Comparison of ENCODE assay signal across 9 mouse cellular contexts in genomic region chr19:55232136-55232535, GRCm38 (mm10). TPM values are rescaled to one million over a fixed set of nuclear protein-coding genes. Genes with fewer than 3 reads are reported as not detected.
DNase-seq lines count a peak whose midpoint lies in the region; ATAC-seq and TF ChIP-seq lines count a peak whose summit lies in the region.
"Had no signal": no experiment of that assay in that cellular context is flagged by ENCODE, and none has a peak within 500 bp of the region (broad histone marks: within the 10 kb centered on the region; RNA-seq: fewer than 3 reads in every experiment).

No protein-coding gene starts in this region.

- H3K27me3 ChIP-seq in heart, embryonic 15.5 days, result no peaks in the 10 kb centered on the region
- no peaks in the 10 kb centered on the region for H3K27me3 ChIP-seq in liver, postnatal 0 days (ENCODE audit: insufficient read depth, low read length)
- no peaks in the 10 kb centered on the region for H3K27me3 ChIP-seq in forebrain, embryonic 14.5 days (replicated peaks; ENCODE audit: control insufficient read depth, insufficient read depth, low read length)
- H3K27me3 ChIP-seq: limb, embryonic 13.5 days had no signal

- WGBS in heart, embryonic 15.5 days, result 35% methylated on average over 8 of the region's 8 CpGs
- 33% methylated on average over 8 of the region's 8 CpGs for WGBS in liver, postnatal 0 days (ENCODE audit: insufficient replicate concordance)
- WGBS in forebrain, embryonic 14.5 days, result 77% methylated on average over 8 of the region's 8 CpGs

- no peak overlapping the region for H3K4me2 ChIP-seq in heart, embryonic 15.5 days
- no peak overlapping the region; the same call in 1 of the 2 replicates for H3K4me2 ChIP-seq in liver, postnatal 0 days (ENCODE audit: low read depth, low read length)
- no peak overlapping the region for H3K4me2 ChIP-seq in forebrain, embryonic 14.5 days (ENCODE audit: low read length)
- H3K4me2 ChIP-seq: limb, embryonic 13.5 days had no signal

- no peaks in the 10 kb centered on the region for H3K9me3 ChIP-seq in heart, embryonic 15.5 days (replicated peaks)
- no peaks in the 10 kb centered on the region for H3K9me3 ChIP-seq in liver, postnatal 0 days (ENCODE audit: low read length)
- no peaks in the 10 kb centered on the region for H3K9me3 ChIP-seq in forebrain, embryonic 14.5 days (replicated peaks; ENCODE audit: control insufficient read depth, low read length)
- H3K9me3 ChIP-seq: limb, embryonic 13.5 days had no signal

- TF ChIP-seq CTCF in liver, postnatal 0 days (IDR thresholded peaks at IDR 0.05; ENCODE audit: low read depth), result no peak

- H3K36me3 ChIP-seq in heart, embryonic 15.5 days, result no peaks in the 10 kb centered on the region
- no peaks in the 10 kb centered on the region for H3K36me3 ChIP-seq in liver, postnatal 0 days (replicated peaks; ENCODE audit: insufficient read depth, low read length)
- H3K36me3 ChIP-seq in forebrain, embryonic 14.5 days (ENCODE audit: control insufficient read depth, insufficient read depth, low read length), result no peaks in the 10 kb centered on the region
- H3K36me3 ChIP-seq: limb, embryonic 13.5 days had no signal

- peak; percentile 85 for TF ChIP-seq EP300 in liver, postnatal 0 days (IDR thresholded peaks at IDR 0.05; ENCODE audit: low read depth)

- H3K4me1 ChIP-seq in heart, embryonic 15.5 days (replicated peaks), result 0 out of 2 replicates have a peak, but pooled peaks cover 4% of the 10 kb centered on the region
- peaks cover 2% of the 10 kb centered on the region; the same call in 1 of the 2 replicates for H3K4me1 ChIP-seq in liver, postnatal 0 days (ENCODE audit: insufficient read depth)
- no peaks in the 10 kb centered on the region for H3K4me1 ChIP-seq in forebrain, embryonic 14.5 days (ENCODE audit: control insufficient read depth, insufficient read depth, low read length)
- H3K4me1 ChIP-seq: limb, embryonic 13.5 days had no signal

- no peak overlapping the region for H3K9ac ChIP-seq in heart, embryonic 15.5 days
- H3K9ac ChIP-seq in liver, postnatal 0 days (replicated peaks), result no peak overlapping the region
- H3K9ac ChIP-seq in forebrain, embryonic 14.5 days (ENCODE audit: low read length), result no peak overlapping the region
- H3K9ac ChIP-seq: limb, embryonic 13.5 days had no signal

- DNase-seq in urinary bladder, postnatal 14 days (ENCODE audit: low spot score), result peak; percentile 53
- no peak for DNase-seq in urinary bladder, postnatal 10 days (ENCODE audit: low spot score)
- DNase-seq in liver, postnatal 0 days, result peak; percentile 61
- DNase-seq in yolk sac, embryonic 10.5 days (ENCODE audit: low spot score), result peak; percentile 18
- DNase-seq in cerebellum, postnatal 10 days, result no peak
- no peak for DNase-seq in forebrain, embryonic 14.5 days (ENCODE audit: low spot score)
- DNase-seq in thymus, postnatal 36 days, result no peak

- H3K4me3 ChIP-seq in heart, embryonic 15.5 days, result no peak overlapping the region
- no peak overlapping the region for H3K4me3 ChIP-seq in liver, postnatal 0 days (ENCODE audit: low read depth, low read length)
- H3K4me3 ChIP-seq in forebrain, embryonic 14.5 days (ENCODE audit: low read depth, low read length), result no peak overlapping the region
- H3K4me3 ChIP-seq: limb, embryonic 13.5 days had no signal

- peak; percentile 39; the same call in 1 of the 2 replicates for ATAC-seq in heart, embryonic 15.5 days (replicated peaks; ENCODE audit: insufficient number of reproducible peaks, insufficient read depth, low FRiP score, low read depth)
- peak; percentile 93 for ATAC-seq in liver, postnatal 0 days
- ATAC-seq in forebrain, embryonic 14.5 days, result no peak

- no peak overlapping the region for H3K27ac ChIP-seq in heart, embryonic 15.5 days
- H3K27ac ChIP-seq in liver, postnatal 0 days (ENCODE audit: low read depth), result peak overlapping the region; percentile 25; the same call in 1 of the 2 replicates
- no peak overlapping the region for H3K27ac ChIP-seq in forebrain, embryonic 14.5 days (ENCODE audit: low read depth, low read length)
- H3K27ac ChIP-seq: limb, embryonic 13.5 days had no signal

RNA-seq across cellular contexts. Expression of gene Gucy2g, which starts 8.9 kb away (rescaled TPM):
- not detected in 2 replicates for polyA plus RNA-seq in heart, embryonic 15.5 days (2015; fragmentation: Nextera tagmentation; extraction: Ambion mirVana)
- polyA plus RNA-seq in liver, postnatal 0 days (2015; fragmentation: Nextera tagmentation; extraction: Ambion mirVana), result 0.02 TPM in 1 of 2 replicates, not detected in the other
- polyA plus RNA-seq in forebrain, embryonic 14.5 days (2014; fragmentation: Nextera tagmentation; extraction: Ambion mirVana), result 0.04 TPM in 1 of 2 replicates, not detected in the other
- polyA plus RNA-seq: limb, embryonic 13.5 days had no signal

RNA-seq across cellular contexts. Expression of gene Acsl5, which starts 19.6 kb away (rescaled TPM):
- polyA plus RNA-seq in heart, embryonic 15.5 days (2015; fragmentation: Nextera tagmentation; extraction: Ambion mirVana), result 26.3 and 41.1 TPM in 2 replicates
- polyA plus RNA-seq in liver, postnatal 0 days (2015; fragmentation: Nextera tagmentation; extraction: Ambion mirVana), result 397 and 414 TPM in 2 replicates
- 7.7 and 9.6 TPM in 2 replicates for polyA plus RNA-seq in forebrain, embryonic 14.5 days (2014; fragmentation: Nextera tagmentation; extraction: Ambion mirVana)

RNA-seq across cellular contexts. Expression of gene Tectb, which starts 51.6 kb away (rescaled TPM):
- polyA plus RNA-seq in heart, embryonic 15.5 days (2015; fragmentation: Nextera tagmentation; extraction: Ambion mirVana), result not detected in 2 replicates
- polyA plus RNA-seq in liver, postnatal 0 days (2015; fragmentation: Nextera tagmentation; extraction: Ambion mirVana), result 0.09 and 0.19 TPM in 2 replicates
- polyA plus RNA-seq in forebrain, embryonic 14.5 days (2014; fragmentation: Nextera tagmentation; extraction: Ambion mirVana), result 0.24 TPM in 1 of 2 replicates, not detected in the other
- polyA plus RNA-seq: limb, embryonic 13.5 days had no signal

Comparison
In these comparisons a context has a peak if more than half of its experiments do, and no peak if none do; other contexts are left out.
1. DNase-seq: peak in urinary bladder, postnatal 14 days (single experiment), liver, postnatal 0 days (single experiment) and yolk sac, embryonic 10.5 days (single experiment); none in urinary bladder, postnatal 10 days (single experiment), cerebellum, postnatal 10 days (0 of 2), forebrain, embryonic 14.5 days (single experiment) and thymus, postnatal 36 days (0 of 2).